Mouse (Mus musculus): ENCODE measurements around the gene Sema4g.
A peak's percentile ranks its signal among the peaks of the same experiment; 100 is the strongest.

GRCm38 (mm10) chr19:45032570-45033332 lies 43.9 kb downstream of the Sema4g start:
- TF ChIP-seq CTCF (IDR thresholded peaks at IDR 0.05; ENCODE audit: low read depth) (peak; percentile 54), EP300 (IDR thresholded peaks at IDR 0.05; ENCODE audit: low read depth) (no peak)

Measured in liver, postnatal 0 days (tissue).